Mouse (Mus musculus) c-Kit-positive CD71-positive TER-119-negative erythroid progenitor cells, embryonic 14.5 days (primary cell): ENCODE measurements around the gene Osbpl10.
A peak's percentile ranks its signal among the peaks of the same experiment; 100 is the strongest.

Experiments used
- DNase-seq: peaks from one replicate; pipeline ENCODE4 v3.0.0-alpha.2; 2013; ENCODE audit warnings: low read depth

The Osbpl10 gene

GRCm38 (mm10) chr9:115089644-115090043 is 111.3 kb downstream of the Osbpl10 start:
- no peak for DNase-seq

DNA sequence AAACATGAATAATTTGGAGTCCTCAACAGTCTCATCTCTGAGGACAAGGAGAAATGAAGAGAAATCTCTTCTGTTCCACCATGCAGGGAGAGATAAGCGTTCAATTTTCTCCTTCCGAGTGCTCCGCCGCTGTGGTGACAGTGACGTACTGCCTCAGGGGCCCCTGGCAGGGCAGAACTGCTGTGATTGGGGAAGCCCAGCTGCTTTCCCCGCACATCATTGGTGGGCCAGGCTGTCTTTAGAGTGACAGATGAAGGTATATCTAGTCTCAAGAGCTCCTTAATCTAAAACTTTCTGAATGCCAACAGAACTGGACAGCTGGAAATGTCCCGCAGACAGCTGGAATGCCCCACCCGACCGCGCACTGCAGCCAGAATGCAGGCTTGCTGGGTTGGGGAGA is 118.1 kb downstream of the Osbpl10 start:
- DNase-seq: no peak

- DNase-seq: peak; percentile 3
Observed at GRCm38 (mm10) chr9:115097340-115097739, 119.0 kb downstream of the Osbpl10 start.

GRCm38 (mm10) chr9:115100181-115100915 is 122.0 kb downstream of the Osbpl10 start:
- no peak for DNase-seq

- no peak for DNase-seq
Observed at GRCm38 (mm10) chr9:115107430-115107829, 129.1 kb downstream of the Osbpl10 start.

DNA sequence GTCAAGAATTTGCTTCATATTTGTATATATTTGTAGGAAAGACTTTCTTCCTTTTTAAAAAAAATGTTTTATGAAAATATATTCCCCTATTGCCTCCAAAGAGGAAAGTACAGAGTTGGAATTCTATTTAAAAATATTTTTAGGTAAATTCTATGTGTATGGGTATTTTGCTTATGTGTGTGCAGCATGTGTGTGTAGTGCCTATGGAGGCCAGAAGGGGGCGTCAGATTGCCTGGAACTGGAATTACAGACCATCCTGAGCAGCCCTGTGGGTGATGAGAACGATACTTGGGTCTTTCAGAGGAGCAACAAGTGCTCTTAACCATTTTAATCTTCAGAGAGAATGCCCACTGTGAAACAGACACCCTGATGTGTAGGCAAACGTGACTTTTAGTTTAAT is 132.3 kb downstream of the Osbpl10 start:
- no peak for DNase-seq

GRCm38 (mm10) chr9:115117314-115117713 is 138.9 kb downstream of the Osbpl10 start:
- DNase-seq: no peak

DNA sequence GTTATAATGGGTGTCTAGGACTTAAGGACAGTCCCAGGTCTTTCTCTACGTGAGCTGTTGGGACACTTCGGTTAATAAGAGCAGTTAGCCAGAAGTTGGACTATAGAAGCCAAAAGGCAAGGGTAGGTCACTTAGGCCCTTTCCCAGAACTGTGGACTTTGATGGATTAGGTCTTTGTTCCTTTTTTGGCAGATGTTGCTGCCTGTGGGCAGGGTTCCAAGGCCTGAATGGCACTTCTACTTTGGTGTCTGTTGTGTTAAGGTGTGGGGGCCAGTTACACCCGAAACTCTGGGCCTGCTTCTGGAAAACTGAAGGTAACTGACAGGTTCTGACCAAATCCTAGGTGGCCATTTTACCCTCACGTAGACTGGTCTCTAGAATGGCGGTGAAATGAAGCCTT is 141.9 kb downstream of the Osbpl10 start:
- DNase-seq: no peak

- DNase-seq: no peak
Observed at GRCm38 (mm10) chr9:115120678-115121224, 142.4 kb downstream of the Osbpl10 start.

- no peak for DNase-seq
Observed at GRCm38 (mm10) chr9:115127342-115127741, 149.0 kb downstream of the Osbpl10 start.

DNA sequence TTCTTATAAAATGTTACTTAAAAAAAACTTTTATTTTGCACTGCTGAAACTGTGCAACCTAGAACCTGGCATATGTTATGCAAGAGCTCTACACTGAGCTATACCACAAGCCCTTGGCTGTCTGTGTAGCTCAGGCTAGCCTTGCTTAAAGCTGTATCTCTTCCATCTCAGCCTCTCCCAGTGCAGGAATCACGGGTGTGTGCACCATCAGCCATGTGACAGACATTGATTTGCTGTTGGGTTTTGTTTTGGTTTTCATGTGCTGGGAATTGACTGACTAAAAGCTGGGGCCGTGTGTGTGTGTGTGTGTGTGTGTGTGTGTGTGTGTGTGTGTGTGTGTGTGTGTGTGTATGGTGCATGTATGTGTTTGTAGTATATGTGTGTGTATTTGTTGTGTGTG is 155.6 kb downstream of the Osbpl10 start:
- DNase-seq: no peak

DNA sequence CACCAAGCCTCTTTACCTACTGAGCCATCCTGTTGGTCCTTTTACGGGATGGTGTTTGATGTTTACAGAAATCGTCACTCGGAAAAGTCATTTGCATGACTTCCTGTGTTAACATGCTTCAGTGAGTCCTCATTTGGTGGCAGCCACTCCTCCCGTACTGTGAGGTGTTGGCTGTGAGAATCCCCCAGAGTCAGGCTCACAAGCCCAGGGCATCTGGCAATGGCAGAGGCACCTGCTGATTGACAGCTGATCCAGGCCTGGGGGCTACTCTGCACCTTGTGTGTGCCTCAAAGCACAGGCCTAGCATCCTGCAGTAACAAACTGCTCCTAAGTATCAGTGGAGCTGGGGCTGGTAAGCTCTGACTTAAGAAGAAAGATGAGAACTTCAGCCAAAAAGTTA is 156.4 kb downstream of the Osbpl10 start:
- DNase-seq: no peak

DNA sequence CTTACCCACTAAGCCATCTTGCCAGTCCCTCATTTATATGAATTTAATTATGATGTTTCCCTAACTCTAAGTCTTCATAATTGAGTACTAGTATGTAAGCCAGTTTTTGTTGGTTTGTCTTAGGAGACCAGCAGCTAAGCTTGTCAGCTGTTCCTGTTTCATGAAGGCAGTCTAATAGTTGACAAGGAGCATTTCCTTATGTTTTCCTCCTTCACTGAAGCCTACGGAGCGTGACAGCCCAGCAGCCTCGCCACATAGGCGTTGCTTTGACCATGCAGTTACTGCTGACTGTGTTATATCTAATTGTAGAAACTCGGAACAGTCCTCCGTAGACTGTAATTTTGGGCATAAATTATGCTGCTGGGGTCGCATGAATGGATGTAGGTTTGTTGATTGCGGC is 157.0 kb downstream of the Osbpl10 start:
- DNase-seq: no peak

DNA sequence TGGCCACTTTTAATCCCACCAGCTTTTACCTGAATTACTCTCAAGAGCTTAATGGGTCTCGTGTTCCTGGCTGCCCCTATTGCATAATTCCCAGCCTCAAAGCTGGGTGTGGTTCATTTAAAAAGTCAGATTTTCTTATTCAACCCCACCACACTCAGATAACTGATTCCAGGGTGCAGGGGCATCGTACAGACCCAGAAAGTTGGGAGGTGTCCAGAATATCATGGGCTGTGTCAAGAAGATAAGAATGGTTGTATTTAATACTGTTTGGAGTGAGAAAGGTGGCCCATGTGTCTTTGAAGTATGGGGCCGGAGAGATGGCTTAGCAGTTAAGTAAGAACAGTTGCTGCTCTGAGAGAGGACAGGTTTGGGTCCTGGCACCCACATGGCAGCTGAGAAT is 159.5 kb downstream of the Osbpl10 start:
- peak; percentile 5 for DNase-seq

DNA sequence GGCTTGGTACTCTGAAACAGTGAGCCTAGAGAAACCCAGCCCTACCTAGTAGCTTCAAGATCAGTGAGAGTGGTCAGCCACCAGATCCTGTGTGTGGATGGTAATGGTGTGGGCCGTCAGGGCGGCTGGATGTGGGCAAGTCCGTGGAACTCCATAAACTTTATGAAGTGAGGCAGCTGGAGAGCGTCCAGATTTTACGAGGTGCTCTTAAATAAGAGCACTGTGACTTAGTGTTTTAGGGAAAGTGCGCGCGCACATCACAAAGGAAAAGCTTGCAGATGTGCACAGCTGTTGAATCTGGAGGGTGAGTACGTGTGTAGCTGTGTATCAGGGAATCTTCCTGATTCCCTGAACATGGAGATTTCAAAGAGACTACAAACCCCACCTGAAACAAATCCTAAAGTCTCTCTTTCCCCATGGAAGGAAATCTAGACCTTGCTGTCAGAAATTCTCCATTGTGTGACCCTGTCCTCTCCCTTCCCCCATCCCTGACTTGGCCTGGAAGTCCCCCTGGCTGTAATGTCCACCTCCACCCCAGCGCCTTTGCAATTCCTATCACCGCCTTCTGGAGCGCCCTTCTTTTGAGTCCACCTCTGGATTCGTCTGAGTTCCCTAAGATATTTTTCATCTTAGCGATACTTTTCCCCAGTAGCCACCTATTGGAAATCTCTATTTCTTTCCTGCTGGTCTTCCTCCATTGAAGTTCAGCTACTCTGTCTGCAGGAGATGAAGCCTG is 161.4 kb downstream of the Osbpl10 start:
- no peak for DNase-seq

GRCm38 (mm10) chr9:115147141-115147540 is 168.8 kb downstream of the Osbpl10 start:
- no peak for DNase-seq

GRCm38 (mm10) chr9:115147586-115148355 is 169.4 kb downstream of the Osbpl10 start:
- DNase-seq: no peak

- DNase-seq: no peak
Observed at GRCm38 (mm10) chr9:115149011-115149756, 170.8 kb downstream of the Osbpl10 start.

- DNase-seq: no peak
Observed at GRCm38 (mm10) chr9:115161591-115161990, 183.2 kb downstream of the Osbpl10 start.

- peak; percentile 91 for DNase-seq
Observed at GRCm38 (mm10) chr9:115163031-115163430, 184.7 kb downstream of the Osbpl10 start.

- DNase-seq: no peak
Observed at GRCm38 (mm10) chr9:115163693-115164092, 185.3 kb downstream of the Osbpl10 start.

GRCm38 (mm10) chr9:115164351-115164750 is 186.0 kb downstream of the Osbpl10 start:
- no peak for DNase-seq
